In genomic region chr17:34392321-34392720, GRCm38 (mm10) we compare ENCODE assay signal across 8 mouse cellular contexts. TPM values are rescaled to one million over a fixed set of nuclear protein-coding genes. Genes with fewer than 3 reads are reported as not detected.
DNase-seq lines count a peak whose midpoint lies in the region; ATAC-seq lines count a peak whose summit lies in the region.

No protein-coding gene starts in this region.

- no peaks in the 10 kb centered on the region for H3K9me3 ChIP-seq in forebrain, embryonic 13.5 days (replicated peaks)
- H3K9me3 ChIP-seq in hindbrain, embryonic 12.5 days (replicated peaks), result no peaks in the 10 kb centered on the region
- no peaks in the 10 kb centered on the region for H3K9me3 ChIP-seq in limb, embryonic 12.5 days

- H3K4me1 ChIP-seq in forebrain, embryonic 13.5 days, result peaks cover 4% of the 10 kb centered on the region; the same call in 1 of the 2 replicates
- 0 out of 2 replicates have a peak, but pooled peaks cover 6% of the 10 kb centered on the region for H3K4me1 ChIP-seq in hindbrain, embryonic 12.5 days
- peaks cover 3% of the 10 kb centered on the region; the same call in 1 of the 2 replicates for H3K4me1 ChIP-seq in limb, embryonic 12.5 days (replicated peaks)

- no peak overlapping the region for H3K27ac ChIP-seq in forebrain, embryonic 13.5 days
- no peak overlapping the region for H3K27ac ChIP-seq in hindbrain, embryonic 12.5 days
- H3K27ac ChIP-seq in limb, embryonic 12.5 days, result no peak overlapping the region

- peaks cover 3% of the 10 kb centered on the region; the same call in 1 of the 2 replicates for H3K27me3 ChIP-seq in forebrain, embryonic 13.5 days
- peaks cover 14% of the 10 kb centered on the region for H3K27me3 ChIP-seq in hindbrain, embryonic 12.5 days
- H3K27me3 ChIP-seq in limb, embryonic 12.5 days, result peaks cover 15% of the 10 kb centered on the region

- DNase-seq in adrenal gland, adult (ENCODE audit: inconsistent age in 2 of 2, low spot score in 1 of 2), result peak; percentile 41 to 72
- no peak for DNase-seq in adrenal gland, postnatal 4 days (ENCODE audit: low spot score in 2 of 2)
- DNase-seq in adrenal gland, adult 18-20 months (ENCODE audit: low spot score in 2 of 2), result peak; percentile 16 to 34
- peak; percentile 18 for DNase-seq in mesoderm, embryonic 11.5 days (ENCODE audit: low read depth, low spot score)
- peak; percentile 14 for DNase-seq in yolk sac, embryonic 10.5 days (ENCODE audit: low spot score)

- 4% methylated on average over 24 of the region's 24 CpGs for WGBS in forebrain, embryonic 13.5 days
- WGBS in hindbrain, embryonic 12.5 days, result 2% methylated on average over 24 of the region's 24 CpGs
- 5% methylated on average over 24 of the region's 24 CpGs for WGBS in limb, embryonic 12.5 days

- peak overlapping the region; percentile 47 for H3K4me3 ChIP-seq in forebrain, embryonic 13.5 days
- peak overlapping the region; percentile 34 for H3K4me3 ChIP-seq in hindbrain, embryonic 12.5 days
- H3K4me3 ChIP-seq in limb, embryonic 12.5 days (replicated peaks), result peak overlapping the region; percentile 41

- H3K4me2 ChIP-seq in forebrain, embryonic 13.5 days, result peak overlapping the region; percentile 70
- H3K4me2 ChIP-seq in hindbrain, embryonic 12.5 days (replicated peaks), result peak overlapping the region; percentile 65
- peak overlapping the region; percentile 62 for H3K4me2 ChIP-seq in limb, embryonic 12.5 days

- H3K36me3 ChIP-seq in forebrain, embryonic 13.5 days (ENCODE audit: poor library complexity, severe bottlenecking), result no peaks in the 10 kb centered on the region
- H3K36me3 ChIP-seq in hindbrain, embryonic 12.5 days, result no peaks in the 10 kb centered on the region
- H3K36me3 ChIP-seq in limb, embryonic 12.5 days, result no peaks in the 10 kb centered on the region

- H3K9ac ChIP-seq in forebrain, embryonic 13.5 days, result peak overlapping the region; percentile 58
- peak overlapping the region; percentile 56 for H3K9ac ChIP-seq in hindbrain, embryonic 12.5 days
- no peak overlapping the region; the same call in 1 of the 2 replicates for H3K9ac ChIP-seq in limb, embryonic 12.5 days (replicated peaks)

- ATAC-seq in forebrain, embryonic 13.5 days, result peak; percentile 65; the same call in 1 of the 2 replicates
- no peak for ATAC-seq in hindbrain, embryonic 12.5 days (ENCODE audit: low FRiP score)
- peak; percentile 59; the same call in 1 of the 2 replicates for ATAC-seq in limb, embryonic 12.5 days (ENCODE audit: insufficient number of reproducible peaks, insufficient read depth, low FRiP score, low TSS enrichment, low read depth)

RNA-seq across cellular contexts. Expression of gene BC051142, which starts 6.3 kb away (rescaled TPM):
- total RNA-seq in adrenal gland, postnatal 4 days (2021), result 1 to 10 TPM; 5.8 to 6.3 TPM
- total RNA-seq in adrenal gland, adult 18-20 months (2021), result 1 to 10 TPM; 2.4 to 3.7 TPM
- polyA plus RNA-seq in forebrain, embryonic 13.5 days (2015; fragmentation: Nextera tagmentation; extraction: Ambion mirVana), result 2.4 and 2.6 TPM in 2 replicates
- 1.9 and 2.5 TPM in 2 replicates for polyA plus RNA-seq in hindbrain, embryonic 12.5 days (2016; fragmentation: Nextera tagmentation; extraction: Ambion mirVana)
- 0.40 and 1.3 TPM in 2 replicates for polyA plus RNA-seq in limb, embryonic 12.5 days (2016; fragmentation: Nextera tagmentation; extraction: Ambion mirVana)

RNA-seq across cellular contexts. Expression of gene Btnl1, which starts 15.4 kb away (rescaled TPM):
- total RNA-seq in adrenal gland, postnatal 4 days (2021), result not detected
- not detected for total RNA-seq in adrenal gland, adult 18-20 months (2021)
- not detected in 2 replicates for polyA plus RNA-seq in forebrain, embryonic 13.5 days (2015; fragmentation: Nextera tagmentation; extraction: Ambion mirVana)
- not detected in 2 replicates for polyA plus RNA-seq in hindbrain, embryonic 12.5 days (2016; fragmentation: Nextera tagmentation; extraction: Ambion mirVana)
- not detected in 2 replicates for polyA plus RNA-seq in limb, embryonic 12.5 days (2016; fragmentation: Nextera tagmentation; extraction: Ambion mirVana)

RNA-seq across cellular contexts. Expression of gene Btnl2, which starts 37.7 kb away (rescaled TPM):
- under 1 TPM; 0.45 TPM for total RNA-seq in adrenal gland, postnatal 4 days (2021)
- total RNA-seq in adrenal gland, adult 18-20 months (2021), result under 1 TPM; 0.27 to 0.38 TPM
- not detected in 2 replicates for polyA plus RNA-seq in forebrain, embryonic 13.5 days (2015; fragmentation: Nextera tagmentation; extraction: Ambion mirVana)
- polyA plus RNA-seq in hindbrain, embryonic 12.5 days (2016; fragmentation: Nextera tagmentation; extraction: Ambion mirVana), result not detected in 2 replicates
- polyA plus RNA-seq in limb, embryonic 12.5 days (2016; fragmentation: Nextera tagmentation; extraction: Ambion mirVana), result not detected in 2 replicates

Comparison
In these comparisons a context has a peak if more than half of its experiments do, and no peak if none do; other contexts are left out.
1. DNase-seq: peak in adrenal gland, adult (2 of 2), adrenal gland, adult 18-20 months (2 of 2), mesoderm, embryonic 11.5 days (single experiment) and yolk sac, embryonic 10.5 days (single experiment); none in adrenal gland, postnatal 4 days (0 of 2).
2. Peak in every context shown above with its lines, with median percentiles within 50 percentile points of each other: H3K4me2 ChIP-seq and H3K4me3 ChIP-seq.